Comparison of ENCODE assay signal across 8 mouse cellular contexts in genomic region chr15:78571554-78572269, GRCm38 (mm10). TPM values are rescaled to one million over a fixed set of nuclear protein-coding genes. Genes with fewer than 3 reads are reported as not detected.
DNase-seq lines count a peak whose midpoint lies in the region; ATAC-seq and TF ChIP-seq lines count a peak whose summit lies in the region.

No protein-coding gene starts in this region.

- no peaks in the 10 kb centered on the region for H3K36me3 ChIP-seq in intestine, embryonic 15.5 days
- H3K36me3 ChIP-seq in intestine, postnatal 0 days (ENCODE audit: control insufficient read depth, insufficient read depth): no peaks in the 10 kb centered on the region
- no peaks in the 10 kb centered on the region for H3K36me3 ChIP-seq in forebrain, embryonic 16.5 days (ENCODE audit: control insufficient read depth, insufficient read depth)
- no peaks in the 10 kb centered on the region for H3K36me3 ChIP-seq in forebrain, postnatal 0 days (ENCODE audit: insufficient read depth)

- no peak overlapping the region for H3K4me2 ChIP-seq in intestine, embryonic 15.5 days (replicated peaks)
- no peak overlapping the region for H3K4me2 ChIP-seq in intestine, postnatal 0 days (replicated peaks; ENCODE audit: low read depth)
- H3K4me2 ChIP-seq in forebrain, embryonic 16.5 days (ENCODE audit: low read length): no peak overlapping the region
- H3K4me2 ChIP-seq in forebrain, postnatal 0 days (ENCODE audit: low read depth): no peak overlapping the region

- TF ChIP-seq CTCF in intestine, postnatal 0 days (IDR thresholded peaks at IDR 0.05; ENCODE audit: low read depth): no peak
- TF ChIP-seq CTCF in forebrain, postnatal 0 days (IDR thresholded peaks at IDR 0.05; ENCODE audit: low read depth): no peak

- peak; percentile 24 to 26 for DNase-seq in heart, postnatal 36 days
- DNase-seq in thymus, postnatal 36 days: peak; percentile 85 to 90
- no peak for DNase-seq in testis, postnatal 14 days (ENCODE audit: low spot score)
- no peak for DNase-seq in forebrain, postnatal 0 days

- no peak overlapping the region for H3K9ac ChIP-seq in intestine, embryonic 15.5 days
- no peak overlapping the region for H3K9ac ChIP-seq in intestine, postnatal 0 days (ENCODE audit: low read depth, low read length)
- H3K9ac ChIP-seq in forebrain, embryonic 16.5 days (replicated peaks; ENCODE audit: low read depth, low read length): no peak overlapping the region
- no peak overlapping the region for H3K9ac ChIP-seq in forebrain, postnatal 0 days

- no peaks in the 10 kb centered on the region for H3K4me1 ChIP-seq in intestine, embryonic 15.5 days (replicated peaks)
- H3K4me1 ChIP-seq in intestine, postnatal 0 days (replicated peaks; ENCODE audit: control insufficient read depth, insufficient read depth, low read length): no peaks in the 10 kb centered on the region
- H3K4me1 ChIP-seq in forebrain, embryonic 16.5 days (replicated peaks; ENCODE audit: control insufficient read depth, insufficient read depth, low read length): no peaks in the 10 kb centered on the region
- H3K4me1 ChIP-seq in forebrain, postnatal 0 days (ENCODE audit: insufficient read depth): no peaks in the 10 kb centered on the region

- no peaks in the 10 kb centered on the region for H3K27me3 ChIP-seq in intestine, embryonic 15.5 days (replicated peaks)
- H3K27me3 ChIP-seq in intestine, postnatal 0 days (replicated peaks; ENCODE audit: control insufficient read depth, insufficient read depth, low read length): no peaks in the 10 kb centered on the region
- no peaks in the 10 kb centered on the region for H3K27me3 ChIP-seq in forebrain, embryonic 16.5 days (replicated peaks; ENCODE audit: control insufficient read depth, insufficient read depth, low read length)
- no peaks in the 10 kb centered on the region for H3K27me3 ChIP-seq in forebrain, postnatal 0 days (ENCODE audit: insufficient read depth, low read length)

- ATAC-seq in intestine, embryonic 15.5 days: 0 out of 2 replicates have a peak, but pooled peaks have one; percentile 20
- ATAC-seq in intestine, postnatal 0 days: no peak
- ATAC-seq in megakaryocyte, adult 5-6 weeks (ENCODE audit: poor library complexity, severe bottlenecking): peak; percentile 75
- ATAC-seq in forebrain, embryonic 16.5 days: no peak
- no peak for ATAC-seq in forebrain, postnatal 0 days

- H3K4me3 ChIP-seq in intestine, embryonic 15.5 days (replicated peaks): peak overlapping the region; percentile 4; the same call in 1 of the 2 replicates
- H3K4me3 ChIP-seq in intestine, postnatal 0 days (ENCODE audit: low read depth, low read length): no peak overlapping the region
- no peak overlapping the region for H3K4me3 ChIP-seq in forebrain, embryonic 16.5 days (replicated peaks; ENCODE audit: low read length)
- no peak overlapping the region for H3K4me3 ChIP-seq in forebrain, postnatal 0 days (ENCODE audit: low read depth, low read length)

- no peaks in the 10 kb centered on the region for H3K9me3 ChIP-seq in intestine, embryonic 15.5 days
- H3K9me3 ChIP-seq in intestine, postnatal 0 days (ENCODE audit: control insufficient read depth): no peaks in the 10 kb centered on the region
- no peaks in the 10 kb centered on the region for H3K9me3 ChIP-seq in forebrain, embryonic 16.5 days (ENCODE audit: control insufficient read depth, low read length)
- no peaks in the 10 kb centered on the region for H3K9me3 ChIP-seq in forebrain, postnatal 0 days (ENCODE audit: low read length)

- 45% methylated on average over 16 of the region's 16 CpGs for whole genome bisulfite sequencing in intestine, embryonic 15.5 days
- WGBS in intestine, postnatal 0 days: 48% methylated on average over 16 of the region's 16 CpGs
- WGBS in forebrain, embryonic 16.5 days: 76% methylated on average over 16 of the region's 16 CpGs
- 76% methylated on average over 16 of the region's 16 CpGs for WGBS in forebrain, postnatal 0 days

- intact Hi-C loops in heart, postnatal 36 days (cut with DNase I): no loop called here

- H3K27ac ChIP-seq in intestine, embryonic 15.5 days: no peak overlapping the region
- no peak overlapping the region for H3K27ac ChIP-seq in intestine, postnatal 0 days (ENCODE audit: low read depth, low read length)
- no peak overlapping the region for H3K27ac ChIP-seq in forebrain, embryonic 16.5 days (ENCODE audit: low read length)
- no peak overlapping the region for H3K27ac ChIP-seq in forebrain, postnatal 0 days (ENCODE audit: low read depth, low read length)

RNA-seq across cellular contexts. Expression of gene Rac2, which starts 0.9 kb away (rescaled TPM):
- polyA plus RNA-seq in intestine, embryonic 15.5 days (2015; fragmentation: Nextera tagmentation; extraction: Ambion mirVana): 15.7 and 21.4 TPM in 2 replicates
- polyA plus RNA-seq in intestine, postnatal 0 days (2015; fragmentation: Nextera tagmentation; extraction: Ambion mirVana): 9.0 and 9.9 TPM in 2 replicates
- 1 to 10 TPM; 2.7 to 7.4 TPM for total RNA-seq in heart, postnatal 36 days (2021)
- total RNA-seq in megakaryocyte, adult 5-6 weeks (2015): 581 and 637 TPM in 2 replicates
- 416 and 453 TPM in 2 replicates for total RNA-seq in megakaryocyte, adult 5-6 weeks (2017)
- 3.6 and 5.1 TPM in 2 replicates for polyA plus RNA-seq in forebrain, embryonic 16.5 days (2015; fragmentation: Nextera tagmentation; extraction: Ambion mirVana)
- total RNA-seq in forebrain, postnatal 0 days (2014; rRNA removed): 1.1 and 1.4 TPM in 2 replicates
- 5.9 and 6.5 TPM in 2 replicates for polyA plus RNA-seq in forebrain, postnatal 0 days (2015; fragmentation: Nextera tagmentation; extraction: Ambion mirVana)

RNA-seq across cellular contexts. Expression of gene Cyth4, which starts 25.1 kb away (rescaled TPM):
- polyA plus RNA-seq in intestine, embryonic 15.5 days (2015; fragmentation: Nextera tagmentation; extraction: Ambion mirVana): 8.0 and 8.2 TPM in 2 replicates
- polyA plus RNA-seq in intestine, postnatal 0 days (2015; fragmentation: Nextera tagmentation; extraction: Ambion mirVana): 2.5 and 3.1 TPM in 2 replicates
- 1 to 10 TPM; 5.3 to 7.7 TPM for total RNA-seq in heart, postnatal 36 days (2021)
- total RNA-seq in megakaryocyte, adult 5-6 weeks (2015): 137 and 141 TPM in 2 replicates
- total RNA-seq in megakaryocyte, adult 5-6 weeks (2017): 263 and 285 TPM in 2 replicates
- polyA plus RNA-seq in forebrain, embryonic 16.5 days (2015; fragmentation: Nextera tagmentation; extraction: Ambion mirVana): 4.5 and 5.5 TPM in 2 replicates
- 5.5 and 9.8 TPM in 2 replicates for total RNA-seq in forebrain, postnatal 0 days (2014; rRNA removed)
- 3.9 and 5.5 TPM in 2 replicates for polyA plus RNA-seq in forebrain, postnatal 0 days (2015; fragmentation: Nextera tagmentation; extraction: Ambion mirVana)

RNA-seq across cellular contexts. Expression of gene Sstr3, which starts 27.2 kb away (rescaled TPM):
- 0.23 and 0.24 TPM in 2 replicates for polyA plus RNA-seq in intestine, embryonic 15.5 days (2015; fragmentation: Nextera tagmentation; extraction: Ambion mirVana)
- polyA plus RNA-seq in intestine, postnatal 0 days (2015; fragmentation: Nextera tagmentation; extraction: Ambion mirVana): 0.05 and 0.10 TPM in 2 replicates
- not detected for total RNA-seq in heart, postnatal 36 days (2021)
- 0.02 TPM in 1 of 2 replicates, not detected in the other for total RNA-seq in megakaryocyte, adult 5-6 weeks (2015)
- total RNA-seq in megakaryocyte, adult 5-6 weeks (2017): not detected in 2 replicates
- 1.1 and 1.8 TPM in 2 replicates for polyA plus RNA-seq in forebrain, embryonic 16.5 days (2015; fragmentation: Nextera tagmentation; extraction: Ambion mirVana)
- 2.8 and 3.3 TPM in 2 replicates for total RNA-seq in forebrain, postnatal 0 days (2014; rRNA removed)
- 0.71 and 0.73 TPM in 2 replicates for polyA plus RNA-seq in forebrain, postnatal 0 days (2015; fragmentation: Nextera tagmentation; extraction: Ambion mirVana)

RNA-seq across cellular contexts. Expression of gene C1qtnf6, which starts 40.5 kb away (rescaled TPM):
- polyA plus RNA-seq in intestine, embryonic 15.5 days (2015; fragmentation: Nextera tagmentation; extraction: Ambion mirVana): 22.0 and 22.3 TPM in 2 replicates
- 14.3 and 16.0 TPM in 2 replicates for polyA plus RNA-seq in intestine, postnatal 0 days (2015; fragmentation: Nextera tagmentation; extraction: Ambion mirVana)
- total RNA-seq in heart, postnatal 36 days (2021): 10 to 100 TPM; 26.2 to 41.8 TPM
- total RNA-seq in megakaryocyte, adult 5-6 weeks (2015): 2.4 and 2.7 TPM in 2 replicates
- 0.89 TPM in 1 of 2 replicates, not detected in the other for total RNA-seq in megakaryocyte, adult 5-6 weeks (2017)
- 5.6 and 6.4 TPM in 2 replicates for polyA plus RNA-seq in forebrain, embryonic 16.5 days (2015; fragmentation: Nextera tagmentation; extraction: Ambion mirVana)
- total RNA-seq in forebrain, postnatal 0 days (2014; rRNA removed): 2.0 and 4.0 TPM in 2 replicates
- polyA plus RNA-seq in forebrain, postnatal 0 days (2015; fragmentation: Nextera tagmentation; extraction: Ambion mirVana): 9.6 and 10.2 TPM in 2 replicates

Comparison
In these comparisons a context has a peak if more than half of its experiments do, and no peak if none do; other contexts are left out.
1. ATAC-seq: peak in intestine, embryonic 15.5 days (single experiment) and megakaryocyte, adult 5-6 weeks (single experiment); none in intestine, postnatal 0 days (single experiment), forebrain, embryonic 16.5 days (single experiment) and forebrain, postnatal 0 days (single experiment).
2. DNase-seq: peak in heart, postnatal 36 days (2 of 2) and thymus, postnatal 36 days (2 of 2); none in testis, postnatal 14 days (single experiment) and forebrain, postnatal 0 days (single experiment).